Mouse (Mus musculus) lung, adult 10 weeks (tissue): Measurements from ENCODE around the gene Gzmc. TPM values are rescaled to one million over a fixed set of nuclear protein-coding genes. Genes with fewer than 3 reads are reported as not detected.

Experiments used
- polyA plus RNA-seq: library from polyadenylated mRNA; stranded (reverse); fragments of 350-450 nt; fragmentation: Illumina TruSeq; extraction: RNeasy Lipid Tissue Mini Kit (QIAGEN cat#74804); gene quantifications from one replicate; pipeline ENCODE4 v1.2.3, GENCODE M21; 2014; ENCODE audit warnings: low read depth, low replicate concordance; ENCODE audit not compliant: insufficient read depth

Gzmc gene
- polyA plus RNA-seq: not detected

DNA sequence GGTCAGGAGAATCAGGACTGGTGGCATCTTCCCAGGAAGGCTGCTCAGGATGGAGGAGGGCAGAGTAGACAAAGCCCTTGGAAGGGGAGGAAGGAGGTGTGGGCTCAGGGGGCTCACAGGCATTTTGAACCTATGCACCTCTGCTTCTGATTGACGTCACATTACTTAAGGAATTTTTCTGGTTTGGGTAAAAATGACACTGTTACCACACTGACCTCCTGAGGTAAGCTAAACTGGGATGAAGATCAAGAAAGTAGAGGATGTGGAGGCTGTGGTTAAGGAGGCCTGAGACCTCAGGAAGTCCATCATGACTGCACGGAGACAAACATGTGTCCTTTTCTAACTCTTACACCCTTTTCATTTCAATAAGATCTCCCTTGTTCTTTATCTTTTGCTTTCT lies at the start of gene Gzmc:
Gzmc (minus strand) TSS at position 101 of the 400 bp plus-strand sequence.

DNA sequence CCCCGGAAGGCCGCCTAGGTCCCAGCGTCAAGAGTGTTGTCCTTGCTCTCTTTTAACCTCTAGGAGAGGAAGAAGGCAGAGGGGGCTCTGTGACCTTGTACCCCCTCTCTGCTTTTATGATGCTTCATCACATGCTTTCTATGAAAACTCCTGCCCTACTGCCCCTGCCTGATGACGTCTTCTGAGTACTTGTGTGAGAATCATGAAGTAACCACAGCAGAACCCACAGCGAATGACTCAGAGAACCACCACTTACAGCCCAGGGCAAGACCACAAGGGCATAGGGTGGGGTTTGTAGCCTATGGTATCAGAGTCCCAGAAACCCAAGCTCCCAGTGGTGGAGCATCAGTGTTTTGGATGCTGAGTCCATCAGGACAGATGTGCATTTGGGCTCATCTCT lies 27.7 kb upstream of the Gzmc start, which contains the start of gene Gzmb:
Gzmb (minus strand) TSS at position 108 of the 400 bp plus-strand sequence.

DNA sequence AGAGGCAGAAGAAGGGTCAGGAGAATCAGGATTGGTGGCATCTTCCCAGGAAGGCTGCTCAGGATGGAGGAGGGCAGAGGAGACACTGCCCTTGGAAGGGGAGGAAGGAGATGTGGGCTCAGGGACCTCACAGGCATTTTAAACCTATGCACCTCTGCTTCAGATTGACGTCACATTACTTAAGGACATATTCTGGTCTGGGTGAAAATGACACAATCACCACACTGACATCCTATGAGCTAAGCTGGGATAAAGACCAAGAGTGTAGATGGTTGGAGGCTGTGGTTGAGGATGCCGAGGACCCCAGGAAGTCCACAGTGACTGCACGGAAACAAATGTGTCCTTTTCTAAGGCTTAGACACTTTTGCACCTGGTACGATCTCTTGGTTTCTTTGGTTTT lies 23.1 kb downstream of the Gzmc start, which contains the start of gene Gzmf:
Gzmf (minus strand) TSS at position 101 of the 400 bp plus-strand sequence.

Other genes with a start within 250 kb of the Gzmc start
- not detected for gene Mcpt1, start 216.7 kb downstream of the Gzmc start, polyA plus RNA-seq
- gene Mcpt9, start 204.2 kb downstream of the Gzmc start, polyA plus RNA-seq: not detected
- gene Mcpt2, start 192.6 kb downstream of the Gzmc start, polyA plus RNA-seq: not detected
- gene Mcpt4, start 172.3 kb downstream of the Gzmc start, polyA plus RNA-seq: 4.0 TPM
- gene Mcpt8, start 149.4 kb downstream of the Gzmc start, polyA plus RNA-seq: 0.31 TPM
- gene Ctsg, start 132.1 kb downstream of the Gzmc start, polyA plus RNA-seq: not detected
- gene Gzme, start 114.0 kb downstream of the Gzmc start, polyA plus RNA-seq: not detected
- not detected for gene Gzmd, start 102.0 kb downstream of the Gzmc start, polyA plus RNA-seq
- not detected for gene Gzmg, start 75.1 kb downstream of the Gzmc start, polyA plus RNA-seq
- gene Gzmn, start 60.1 kb downstream of the Gzmc start, polyA plus RNA-seq: not detected
- not detected for gene Gzmf, start 23.2 kb downstream of the Gzmc start, polyA plus RNA-seq
- gene Gzmb, start 27.6 kb upstream of the Gzmc start, polyA plus RNA-seq: 4.9 TPM
- gene Atp12a, start 130.4 kb upstream of the Gzmc start, polyA plus RNA-seq: not detected
- 0.20 TPM for gene Rnf17, start 167.9 kb upstream of the Gzmc start, polyA plus RNA-seq